Mouse (Mus musculus) erythroblast, embryonic 14.5 days (primary cell): ENCODE measurements around the gene Abca12. TPM values are rescaled to one million over a fixed set of nuclear protein-coding genes. Genes with fewer than 3 reads are reported as not detected.

Source experiments
- H3K27me3 ChIP-seq: 2 replicates; pipeline ENCODE4 v1.6.1; 2012; ENCODE audit warnings: inconsistent platforms; ENCODE audit not compliant: control insufficient read depth
- H3K36me3 ChIP-seq: 2 replicates; pipeline ENCODE4 v1.6.1; 2012; ENCODE audit warnings: mild to moderate bottlenecking, inconsistent platforms; ENCODE audit not compliant: control insufficient read depth
- H3K4me1 ChIP-seq: 2 replicates; pipeline ENCODE4 v1.6.1; 2012; ENCODE audit warnings: inconsistent platforms; ENCODE audit not compliant: control insufficient read depth
- H3K4me3 ChIP-seq: replicated peaks from 2 replicates; pipeline ENCODE3; 2012; ENCODE audit warnings: moderate library complexity, mild to moderate bottlenecking, inconsistent platforms
- H3K9me3 ChIP-seq: 2 replicates; pipeline ENCODE4 v1.6.1; 2012; ENCODE audit warnings: low read length, inconsistent platforms, mixed read lengths; ENCODE audit not compliant: control insufficient read depth
- GATA1 ChIP-seq: IDR thresholded peaks from 2 replicates; pipeline ENCODE4 v1.6.1; 2012; ENCODE audit warnings: low read length, inconsistent platforms, mixed read lengths
- TAL1 ChIP-seq: IDR thresholded peaks from 3 replicates; pipeline ENCODE4 v1.6.1; 2012; ENCODE audit warnings: low read length, inconsistent platforms, mixed read lengths
- polyA plus RNA-seq: library from polyadenylated mRNA; stranded (reverse); fragments of >175 nt; gene quantifications from 2 replicates; pipeline ENCODE4 v1.2.3, GENCODE M21; 2012

Gene Abca12
- polyA plus RNA-seq, 1 experiment: not detected

DNA sequence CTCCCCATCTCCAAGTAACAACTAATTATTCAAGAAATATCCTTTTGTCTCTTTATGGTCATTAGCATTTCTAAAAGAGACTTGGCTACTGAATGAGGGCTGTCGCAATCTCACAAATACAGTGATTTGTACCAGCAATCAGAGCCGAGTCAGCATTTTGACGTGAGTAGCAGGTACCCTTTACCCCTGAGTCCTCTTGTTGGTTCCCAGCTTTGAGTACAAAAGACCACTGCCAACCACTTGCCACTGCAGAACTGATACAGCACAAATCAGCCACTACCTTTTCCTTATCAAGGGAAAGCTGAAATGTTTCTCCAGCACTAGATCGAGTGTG lies 72.5 kb downstream of the Abca12 start:
- TF ChIP-seq GATA1 (no peak), TAL1 (no peak)
- H3K9me3 ChIP-seq: no peaks in the 10 kb centered on the region
- H3K36me3 ChIP-seq: no peaks in the 10 kb centered on the region
- no peak overlapping the region for H3K4me3 ChIP-seq
- H3K27me3 ChIP-seq: no peaks in the 10 kb centered on the region
- H3K4me1 ChIP-seq: no peaks in the 10 kb centered on the region

DNA sequence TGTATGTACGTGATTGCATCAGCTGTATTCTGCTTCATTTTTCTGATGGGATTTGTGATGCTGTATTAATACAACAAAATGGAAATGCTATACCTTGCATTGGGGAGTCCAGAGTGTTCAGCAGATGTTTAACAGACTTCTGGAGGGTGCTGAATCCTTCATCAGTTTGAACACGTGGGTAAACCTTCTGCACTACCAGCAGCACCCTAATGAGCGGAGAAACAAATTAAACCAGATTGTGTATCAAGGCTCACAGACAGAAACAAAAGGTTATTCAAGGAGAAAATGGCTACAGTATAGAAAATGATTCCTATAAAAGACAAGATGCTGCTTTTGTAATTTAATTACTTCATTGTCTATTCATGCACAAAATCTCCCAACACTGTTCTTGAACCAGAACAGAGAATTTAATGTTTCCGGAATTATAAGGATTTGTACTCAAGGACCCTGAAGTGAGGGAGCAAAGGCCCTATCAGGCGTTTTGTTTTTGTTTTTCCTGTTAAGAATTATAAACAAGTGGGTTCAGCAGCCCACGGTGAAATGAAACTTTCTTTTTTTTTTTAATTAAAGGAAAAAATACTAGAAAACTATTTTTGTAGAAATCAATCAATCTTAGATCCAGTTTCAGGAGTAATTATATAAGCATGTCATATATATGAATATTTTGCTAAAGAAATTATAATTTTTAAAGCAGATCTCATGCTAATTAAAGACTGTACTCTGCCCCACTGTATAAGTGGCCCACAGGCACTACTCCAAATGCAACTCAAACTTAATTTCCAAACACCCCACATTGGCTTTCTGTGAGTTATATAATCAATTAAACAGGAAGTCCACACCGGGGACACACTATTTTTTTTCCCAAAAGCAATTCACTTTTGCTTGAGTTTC lies 73.1 kb downstream of the Abca12 start:
- TF ChIP-seq TAL1: no peak
- no peak for TF ChIP-seq GATA1
- no peaks in the 10 kb centered on the region for H3K9me3 ChIP-seq
- no peaks in the 10 kb centered on the region for H3K36me3 ChIP-seq
- no peaks in the 10 kb centered on the region for H3K27me3 ChIP-seq
- H3K4me1 ChIP-seq: no peaks in the 10 kb centered on the region
- no peak overlapping the region for H3K4me3 ChIP-seq

GRCm38 (mm10) chr1:71338548-71339340 lies 76.0 kb downstream of the Abca12 start:
- Histone ChIP-seq H3K27me3 (no peaks in the 10 kb centered on the region), H3K9me3 (no peaks in the 10 kb centered on the region), H3K36me3 (no peaks in the 10 kb centered on the region), H3K4me1 (no peaks in the 10 kb centered on the region), H3K4me3 (no peak overlapping the region)
- no peak for TF ChIP-seq GATA1
- TF ChIP-seq TAL1: no peak

GRCm38 (mm10) chr1:71330349-71330748 lies 84.4 kb downstream of the Abca12 start:
- Histone ChIP-seq H3K27me3 (no peaks in the 10 kb centered on the region), H3K36me3 (no peaks in the 10 kb centered on the region), H3K9me3 (peaks cover 3% of the 10 kb centered on the region; the same call in 1 of the 2 replicates), H3K4me3 (no peak overlapping the region), H3K4me1 (no peaks in the 10 kb centered on the region)
- TF ChIP-seq TAL1 (no peak), GATA1 (no peak)

DNA sequence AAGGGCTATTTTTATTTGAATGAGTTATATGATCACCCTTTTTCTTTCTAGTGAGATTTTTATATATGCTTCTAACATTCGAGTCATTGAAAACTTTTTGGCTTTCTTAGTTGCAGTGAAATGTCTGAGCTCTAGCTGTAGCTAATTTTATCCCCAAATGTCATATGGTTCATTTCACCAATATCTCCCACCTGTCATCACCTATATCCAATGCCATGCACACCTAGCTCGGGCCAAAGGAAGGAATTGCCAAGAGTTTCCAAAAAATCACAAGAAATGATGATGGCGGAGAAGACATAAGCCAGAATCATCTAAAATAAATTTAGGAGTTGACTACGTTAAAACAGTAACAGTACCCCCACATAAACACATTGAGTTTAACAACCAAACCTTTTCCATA lies 102.5 kb downstream of the Abca12 start:
- no peak for TF ChIP-seq TAL1
- TF ChIP-seq GATA1: no peak
- Histone ChIP-seq H3K4me3 (no peak overlapping the region), H3K9me3 (no peaks in the 10 kb centered on the region), H3K36me3 (no peaks in the 10 kb centered on the region), H3K27me3 (no peaks in the 10 kb centered on the region), H3K4me1 (no peaks in the 10 kb centered on the region)

GRCm38 (mm10) chr1:71310614-71311013 lies 104.1 kb downstream of the Abca12 start:
- H3K9me3 ChIP-seq: no peaks in the 10 kb centered on the region
- no peaks in the 10 kb centered on the region for H3K36me3 ChIP-seq
- no peak for TF ChIP-seq TAL1
- no peak for TF ChIP-seq GATA1
- no peaks in the 10 kb centered on the region for H3K27me3 ChIP-seq
- H3K4me3 ChIP-seq: no peak overlapping the region
- no peaks in the 10 kb centered on the region for H3K4me1 ChIP-seq

GRCm38 (mm10) chr1:71307362-71307761 lies 107.3 kb downstream of the Abca12 start:
- Histone ChIP-seq H3K4me1 (no peaks in the 10 kb centered on the region), H3K9me3 (no peaks in the 10 kb centered on the region), H3K27me3 (no peaks in the 10 kb centered on the region), H3K4me3 (no peak overlapping the region), H3K36me3 (no peaks in the 10 kb centered on the region)
- no peak for TF ChIP-seq TAL1
- TF ChIP-seq GATA1: no peak

GRCm38 (mm10) chr1:71306196-71306595 lies 108.5 kb downstream of the Abca12 start:
- Histone ChIP-seq H3K27me3 (no peaks in the 10 kb centered on the region), H3K4me1 (no peaks in the 10 kb centered on the region), H3K4me3 (no peak overlapping the region), H3K36me3 (no peaks in the 10 kb centered on the region), H3K9me3 (no peaks in the 10 kb centered on the region)
- TF ChIP-seq TAL1: no peak
- no peak for TF ChIP-seq GATA1

DNA sequence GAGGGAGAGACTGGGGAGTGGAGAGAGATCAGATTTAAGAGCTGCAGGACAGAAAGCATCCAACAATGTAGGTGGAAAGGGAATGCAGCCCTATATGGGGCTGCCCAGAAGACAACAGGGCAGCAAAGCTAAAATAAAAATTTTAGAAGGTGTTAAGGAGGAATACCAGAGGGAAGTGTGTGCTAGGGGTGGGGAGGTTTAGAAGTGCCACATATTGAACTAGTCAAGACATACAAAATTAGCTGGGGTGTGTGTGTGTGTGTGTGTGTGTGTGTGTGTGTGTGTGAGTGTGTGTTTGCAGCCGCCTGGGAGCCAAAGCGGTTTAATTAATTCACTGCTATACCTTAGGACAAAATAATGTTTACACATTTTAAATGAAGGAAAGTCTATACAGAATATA lies 110.1 kb downstream of the Abca12 start:
- Histone ChIP-seq H3K4me1 (no peaks in the 10 kb centered on the region), H3K27me3 (no peaks in the 10 kb centered on the region), H3K4me3 (no peak overlapping the region), H3K9me3 (no peaks in the 10 kb centered on the region), H3K36me3 (no peaks in the 10 kb centered on the region)
- TF ChIP-seq TAL1: no peak
- no peak for TF ChIP-seq GATA1
